Mouse (Mus musculus) bone marrow macrophage, adult 2 months (primary cell): ENCODE results near the gene B3gnt6.

Experiments
- CTCF ChIP-seq: IDR thresholded peaks from 2 replicates; pipeline ENCODE4 v1.5.1; 2012; ENCODE audit warnings: low read depth, mild to moderate bottlenecking, low read length, moderate library complexity
- POLR2A ChIP-seq: IDR thresholded peaks from 2 replicates; pipeline ENCODE4 v1.6.1; 2012; ENCODE audit warnings: mild to moderate bottlenecking, low read depth, low read length, borderline replicate concordance

- TF ChIP-seq POLR2A = no peak
- TF ChIP-seq CTCF = peak; percentile 16; the same call in 1 of the 2 replicates
Observed at GRCm38 (mm10) chr7:98177929-98178559, 21.2 kb downstream of the B3gnt6 start, which contains the start of gene Capn5.
